Mouse (Mus musculus): ENCODE data around the gene Gpat2. TPM values are rescaled to one million over a fixed set of nuclear protein-coding genes. Genes with fewer than 3 reads are reported as not detected.
A peak's percentile ranks its signal among the peaks of the same experiment; 100 is the strongest.

Gpat2 gene
- polyA plus RNA-seq, 1 experiment: 0.15 TPM

DNA sequence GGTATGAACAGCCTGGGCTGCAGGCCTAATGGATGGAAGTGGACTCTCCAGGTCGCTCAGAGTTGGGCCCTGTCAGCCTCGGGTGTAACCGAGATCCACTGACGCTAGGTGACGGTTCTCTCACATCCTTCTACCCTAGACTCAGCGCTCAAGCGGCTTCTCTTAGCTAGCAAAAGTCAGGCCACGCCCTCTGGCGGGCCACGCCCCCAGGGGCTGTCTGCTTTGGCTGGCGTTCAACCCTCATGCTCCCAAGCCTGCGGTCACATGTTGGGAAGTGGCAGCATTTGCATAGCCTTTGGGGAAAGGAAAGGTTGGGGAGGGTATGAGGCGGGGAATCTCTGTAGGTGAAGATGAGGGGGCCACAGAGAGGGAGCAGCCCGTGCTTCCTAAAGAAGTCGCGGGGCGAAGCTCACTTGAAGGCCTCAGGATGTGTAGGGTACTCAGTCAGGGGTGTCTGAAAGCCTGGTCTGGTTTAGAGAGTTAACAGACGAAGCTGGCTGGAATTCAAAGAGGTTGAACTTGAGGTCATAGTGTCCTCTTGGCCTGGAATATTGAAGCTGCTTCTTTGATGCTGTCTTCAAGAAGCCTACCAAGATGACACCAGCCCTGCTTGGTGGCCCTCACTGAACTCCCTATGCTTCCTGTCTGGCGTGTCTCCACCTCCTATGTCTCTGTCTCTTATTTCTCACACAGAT lies 59.6 kb downstream of the Gpat2 start:
- TF ChIP-seq POLR2A (IDR thresholded peaks at IDR 0.05; ENCODE audit: borderline replicate concordance, extremely low read depth, low read depth, low read length) (no peak), CTCF (IDR thresholded peaks at IDR 0.05; ENCODE audit: insufficient read depth, low read length) (no peak)
- peak; percentile 49 for DNase-seq
- WGBS: 11% methylated on average over 19 of the region's 19 CpGs
- Histone ChIP-seq H3K4me3 (replicated peaks; ENCODE audit: extremely low read depth, low read depth, low read length) (no peak overlapping the region), H3K4me1 (ENCODE audit: control insufficient read depth, insufficient read depth, low read length) (peaks cover 2% of the 10 kb centered on the region; the same call in 1 of the 2 replicates)

Other genes starting within 250 kb of the Gpat2 start
- gene 1810024B03Rik, start 216.9 kb upstream of the Gpat2 start, polyA plus RNA-seq (2012; rRNA removed): 1.2 and 1.6 TPM in 2 replicates
- gene Snrnp200, start 216.8 kb upstream of the Gpat2 start, polyA plus RNA-seq (2012; rRNA removed): 41.4 and 52.0 TPM in 2 replicates
- gene Ciao1, start 177.4 kb upstream of the Gpat2 start, polyA plus RNA-seq (2012; rRNA removed): 46.7 and 67.3 TPM in 2 replicates
- gene Tmem127, start 177.3 kb upstream of the Gpat2 start, polyA plus RNA-seq (2012; rRNA removed): 74.4 and 86.6 TPM in 2 replicates
- gene Stard7, start 155.0 kb upstream of the Gpat2 start, polyA plus RNA-seq (2012; rRNA removed): 28.9 and 29.3 TPM in 2 replicates
- 5.2 and 6.3 TPM in 2 replicates for gene Dusp2, start 89.0 kb upstream of the Gpat2 start, polyA plus RNA-seq (2012; rRNA removed)
- gene Astl, start 86.6 kb upstream of the Gpat2 start, polyA plus RNA-seq (2012; rRNA removed): not detected in 2 replicates
- gene Adra2b, start 62.0 kb upstream of the Gpat2 start, polyA plus RNA-seq (2012; rRNA removed): 0.48 and 0.51 TPM in 2 replicates
- gene Fahd2a, start 19.4 kb downstream of the Gpat2 start, polyA plus RNA-seq (2012; rRNA removed): 11.1 and 14.0 TPM in 2 replicates
- gene Kcnip3, start 96.9 kb downstream of the Gpat2 start, polyA plus RNA-seq (2012; rRNA removed): 1.5 and 3.1 TPM in 2 replicates
- gene Prom2, start 116.3 kb downstream of the Gpat2 start, polyA plus RNA-seq (2012; rRNA removed): 1.0 and 9.6 TPM in 2 replicates
- gene Zfp661, start 161.9 kb downstream of the Gpat2 start, polyA plus RNA-seq (2012; rRNA removed): 1.7 and 2.9 TPM in 2 replicates
- gene Mrps5, start 162.0 kb downstream of the Gpat2 start, polyA plus RNA-seq (2012; rRNA removed): 32.0 and 37.8 TPM in 2 replicates
- gene Mal, start 231.5 kb downstream of the Gpat2 start, polyA plus RNA-seq (2012; rRNA removed): 8.7 and 10.9 TPM in 2 replicates

All from lung, adult 2 months (tissue).